Mouse (Mus musculus) naive thymus-derived CD4-positive, alpha-beta T cell, adult 5 months (primary cell): ENCODE data around the gene Psg22. TPM values are rescaled to one million over a fixed set of nuclear protein-coding genes. Genes with fewer than 3 reads are reported as not detected.

Experiments used
- polyA plus RNA-seq: library from polyadenylated mRNA; unstranded; fragments of 100-300 nt; shearing (Covaris generic); gene quantifications from one replicate; pipeline ENCODE4 v1.2.1, GENCODE M21; 2017

Psg22 gene
- not detected for polyA plus RNA-seq

GRCm38 (mm10) chr7:18717790-18718189, at the start of gene Psg22:
TSS of gene Psg22 (plus strand) at chr7:18718090.

GRCm38 (mm10) chr7:18686085-18686484, 31.8 kb upstream of the Psg22 start, which contains the start of gene Psg20:
TSS of gene Psg20 (minus strand) at chr7:18686185.

Other genes starting within 250 kb of the Psg22 start
- gene Psg26, start 233.9 kb upstream of the Psg22 start, polyA plus RNA-seq, result not detected
- gene Psg25, start 185.8 kb upstream of the Psg22 start, polyA plus RNA-seq, result not detected
- gene Psg27, start 150.8 kb upstream of the Psg22 start, polyA plus RNA-seq, result not detected
- gene Psg23, start 101.6 kb upstream of the Psg22 start, polyA plus RNA-seq, result not detected
- not detected for gene Psg21, start 61.4 kb upstream of the Psg22 start, polyA plus RNA-seq
- not detected for gene Psg20, start 31.9 kb upstream of the Psg22 start, polyA plus RNA-seq
- not detected for gene Psg19, start 80.4 kb downstream of the Psg22 start, polyA plus RNA-seq
- gene Psg17, start 103.5 kb downstream of the Psg22 start, polyA plus RNA-seq, result not detected
- not detected for gene Mill2, start 121.9 kb downstream of the Psg22 start, polyA plus RNA-seq
- gene Pglyrp1, start 153.2 kb downstream of the Psg22 start, polyA plus RNA-seq, result 6.5 TPM
- 21.1 TPM for gene Ccdc61, start 192.3 kb downstream of the Psg22 start, polyA plus RNA-seq
- not detected for gene Nova2, start 207.8 kb downstream of the Psg22 start, polyA plus RNA-seq